Mouse (Mus musculus) lung, postnatal 0 days (tissue): ENCODE results near the gene Crtam.

Experiments
- CTCF ChIP-seq: IDR thresholded peaks from 2 replicates; pipeline ENCODE4 v1.5.1; 2016; ENCODE audit warnings: antibody characterized with exemption, mild to moderate bottlenecking
- EP300 ChIP-seq: IDR thresholded peaks from 2 replicates; pipeline ENCODE4 v1.6.1; 2016; ENCODE audit warnings: antibody characterized with exemption, mild to moderate bottlenecking, control low read depth

- TF ChIP-seq EP300 (no peak), CTCF (no peak)
These were observed 7.2 kb downstream of the Crtam start for GRCm38 (mm10) chr9:40997116-40997779.
